Mouse (Mus musculus) ES-Bruce4 (cell line): ENCODE results near the gene Unc5a.

Source experiments
- CTCF ChIP-seq: IDR thresholded peaks from one replicate; pipeline ENCODE4 v1.8.1; 2011; ENCODE audit warnings: low read depth, low read length
- POLR2A ChIP-seq: IDR thresholded peaks from one replicate; pipeline ENCODE4 v1.8.1; 2011; ENCODE audit warnings: low read length; ENCODE audit not compliant: insufficient read depth

DNA sequence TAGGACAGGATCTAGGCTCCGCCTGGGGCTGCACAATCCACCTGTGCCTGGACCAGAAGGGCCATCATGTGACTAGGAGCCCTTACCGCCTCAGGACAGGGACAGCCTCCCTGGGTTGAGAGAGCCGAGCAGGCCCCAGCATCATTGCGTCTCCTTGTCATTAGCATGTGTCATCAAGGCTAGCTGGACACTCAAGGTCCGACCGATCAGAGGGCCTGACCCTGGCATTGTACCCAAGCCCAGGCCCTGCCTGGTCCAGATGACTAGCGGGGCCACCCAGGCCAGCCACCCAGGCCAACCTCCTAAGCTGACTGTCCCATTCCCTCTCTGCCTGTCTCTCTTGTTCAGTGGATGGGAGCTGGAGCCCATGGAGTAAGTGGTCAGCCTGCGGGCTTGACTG, 48.4 kb downstream of the Unc5a start:
- TF ChIP-seq POLR2A (no peak), CTCF (no peak)
